Mouse (Mus musculus): ENCODE measurements around the gene Etfa. TPM values are rescaled to one million over a fixed set of nuclear protein-coding genes. Genes with fewer than 3 reads are reported as not detected.

Gene Etfa
- total and polyA plus RNA-seq, 2 experiments from 2014 or later: 94.5 to 929 TPM

DNA sequence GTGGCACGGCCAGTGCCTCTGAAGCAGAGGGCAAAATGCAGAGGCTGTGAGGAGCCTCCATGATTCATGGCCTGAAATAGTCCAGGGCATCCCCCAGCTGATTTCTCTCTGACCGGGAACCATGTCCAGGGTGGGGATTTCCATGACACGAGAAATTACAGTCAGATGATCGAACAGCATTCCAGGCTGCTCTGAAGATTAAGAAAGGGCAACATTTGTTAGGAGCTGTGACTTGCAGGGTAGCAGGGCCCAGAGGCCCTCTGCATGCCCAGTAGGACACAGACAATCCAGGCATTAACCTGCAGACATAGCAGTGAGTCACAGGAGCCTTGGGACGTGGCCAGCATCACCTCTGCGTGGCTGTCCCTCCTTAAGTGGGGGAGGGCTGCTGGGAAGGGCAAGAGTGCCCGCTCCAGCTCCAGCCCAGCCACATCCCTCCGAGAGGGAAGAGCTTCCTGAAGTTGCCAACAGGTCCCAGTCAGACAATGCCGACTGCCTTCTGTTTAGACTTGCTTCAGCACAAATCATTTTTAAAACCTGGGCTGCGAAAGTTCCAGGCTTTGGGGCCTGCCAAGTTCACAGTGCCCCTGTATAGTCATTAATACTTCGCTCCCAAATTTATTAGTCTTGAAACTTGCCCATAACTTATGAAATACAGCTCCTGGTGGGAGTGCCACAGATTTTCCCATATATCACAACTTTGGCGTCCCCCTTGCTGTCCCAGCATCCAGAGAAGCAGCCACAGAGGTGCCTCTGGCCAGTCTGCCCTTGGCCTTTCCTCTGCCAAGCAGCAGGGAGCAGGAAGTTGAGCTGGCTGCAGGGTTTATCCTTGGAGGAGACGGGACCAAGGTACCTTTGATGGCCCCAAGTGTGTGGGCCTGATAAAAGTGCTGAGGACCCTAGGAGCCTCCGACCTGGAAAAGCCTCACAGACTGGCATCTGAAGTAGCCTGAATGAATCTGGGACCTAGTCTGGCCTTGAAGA, 79.4 kb downstream of the Etfa start:
- DNase-seq (ENCODE audit: low spot score): no peak
- Histone ChIP-seq H3K9me3 (replicated peaks; ENCODE audit: control insufficient read depth, low read length) (no peaks in the 10 kb centered on the region), H3K4me1 (ENCODE audit: control insufficient read depth, insufficient read depth) (no peaks in the 10 kb centered on the region), H3K9ac (replicated peaks; ENCODE audit: low read depth, low read length) (no peak overlapping the region), H3K36me3 (replicated peaks; ENCODE audit: control insufficient read depth, insufficient read depth, low read length) (no peaks in the 10 kb centered on the region), H3K4me3 (ENCODE audit: low read depth, low read length) (no peak overlapping the region), H3K4me2 (ENCODE audit: low read depth, low read length) (no peak overlapping the region), H3K27ac (ENCODE audit: low read depth) (no peak overlapping the region), H3K27me3 (ENCODE audit: control insufficient read depth, insufficient read depth, low read length) (peaks cover 12% of the 10 kb centered on the region; the same call in 1 of the 2 replicates)
- no peak for TF ChIP-seq CTCF (IDR thresholded peaks at IDR 0.05; ENCODE audit: low read depth)
- TF ChIP-seq EP300 (IDR thresholded peaks at IDR 0.05; ENCODE audit: low read depth): no peak
- no peak for ATAC-seq (ENCODE audit: insufficient read depth, low read depth)
- 55% methylated on average over 14 of the region's 14 CpGs for whole genome bisulfite sequencing

DNA sequence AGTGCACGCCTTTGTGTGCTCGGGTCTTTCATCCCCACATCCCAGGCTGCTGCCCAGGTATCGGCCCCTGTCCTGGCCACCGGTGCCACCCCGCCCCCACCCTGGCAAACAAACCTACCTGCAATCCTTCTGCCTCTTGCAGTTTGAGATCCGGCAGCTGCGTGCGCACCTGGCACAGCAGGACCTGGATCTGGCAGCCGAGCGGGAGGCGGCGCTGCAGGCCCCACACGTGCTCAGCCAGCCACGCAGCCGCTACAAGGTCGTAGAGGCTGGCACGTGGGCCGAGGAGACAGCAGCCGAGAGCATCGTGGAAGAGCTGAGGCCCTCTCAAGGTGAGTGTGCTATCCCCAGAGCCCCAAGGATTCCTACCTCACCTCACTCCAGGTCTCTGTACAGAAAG, 81.9 kb downstream of the Etfa start:
- Histone ChIP-seq H3K27me3 (ENCODE audit: control insufficient read depth, insufficient read depth, low read length) (peaks cover 12% of the 10 kb centered on the region; the same call in 1 of the 2 replicates), H3K4me2 (ENCODE audit: low read depth, low read length) (no peak overlapping the region; the same call in 1 of the 2 replicates), H3K9ac (replicated peaks; ENCODE audit: low read depth, low read length) (no peak overlapping the region), H3K4me1 (ENCODE audit: control insufficient read depth, insufficient read depth) (no peaks in the 10 kb centered on the region), H3K4me3 (ENCODE audit: low read depth, low read length) (no peak overlapping the region), H3K27ac (ENCODE audit: low read depth) (no peak overlapping the region), H3K36me3 (replicated peaks; ENCODE audit: control insufficient read depth, insufficient read depth, low read length) (no peaks in the 10 kb centered on the region), H3K9me3 (replicated peaks; ENCODE audit: control insufficient read depth, low read length) (no peaks in the 10 kb centered on the region)
- no peak for ATAC-seq (ENCODE audit: insufficient read depth, low read depth)
- TF ChIP-seq EP300 (IDR thresholded peaks at IDR 0.05; ENCODE audit: low read depth) (no peak), CTCF (IDR thresholded peaks at IDR 0.05; ENCODE audit: low read depth) (no peak)
- peak; percentile 17 for DNase-seq (ENCODE audit: low spot score)
- WGBS: 14% methylated on average over 20 of the region's 20 CpGs

DNA sequence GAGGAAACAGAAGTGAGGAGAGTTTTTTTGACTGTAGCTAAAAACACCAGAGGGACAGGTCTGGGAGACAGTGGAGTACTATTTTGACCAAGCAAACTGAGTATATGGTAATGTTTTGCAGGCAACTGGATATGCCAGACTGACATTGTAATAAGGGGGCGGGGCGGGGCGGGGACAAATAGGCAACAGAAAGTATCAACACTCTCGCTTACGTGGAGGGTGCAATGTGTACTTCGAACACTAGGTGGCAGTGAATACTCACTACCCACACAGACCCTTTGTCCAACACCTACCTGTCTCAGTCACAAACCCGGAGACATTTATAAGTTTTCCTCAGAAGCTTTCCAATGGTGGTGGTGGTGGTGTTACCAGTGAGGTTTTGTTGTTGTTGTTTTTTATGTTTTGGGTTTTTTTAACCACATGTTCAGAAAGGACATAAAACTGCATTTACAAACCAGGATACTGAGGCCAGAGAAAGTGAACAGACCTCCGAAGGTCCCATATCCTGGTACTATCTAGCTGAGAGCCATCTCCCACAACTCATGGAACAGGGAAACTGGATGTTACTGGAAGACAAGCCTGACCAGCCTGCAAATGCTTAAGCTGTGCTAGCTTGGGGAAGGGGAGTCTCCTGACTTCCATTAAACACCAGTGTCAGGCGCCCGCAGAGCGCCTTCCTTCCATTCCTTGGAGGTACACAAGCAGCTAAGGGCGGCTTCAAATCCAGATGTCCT, 82.6 kb downstream of the Etfa start:
- Histone ChIP-seq H3K4me2 (ENCODE audit: low read depth, low read length) (no peak overlapping the region), H3K27ac (ENCODE audit: low read depth) (no peak overlapping the region), H3K9me3 (replicated peaks; ENCODE audit: control insufficient read depth, low read length) (no peaks in the 10 kb centered on the region), H3K36me3 (replicated peaks; ENCODE audit: control insufficient read depth, insufficient read depth, low read length) (no peaks in the 10 kb centered on the region), H3K4me1 (ENCODE audit: control insufficient read depth, insufficient read depth) (no peaks in the 10 kb centered on the region), H3K27me3 (ENCODE audit: control insufficient read depth, insufficient read depth, low read length) (peaks cover 12% of the 10 kb centered on the region; the same call in 1 of the 2 replicates), H3K4me3 (ENCODE audit: low read depth, low read length) (no peak overlapping the region), H3K9ac (replicated peaks; ENCODE audit: low read depth, low read length) (no peak overlapping the region)
- TF ChIP-seq EP300 (IDR thresholded peaks at IDR 0.05; ENCODE audit: low read depth) (no peak), CTCF (IDR thresholded peaks at IDR 0.05; ENCODE audit: low read depth) (peak; percentile 87)
- ATAC-seq (ENCODE audit: insufficient read depth, low read depth): peak; percentile 59
- 30% methylated on average over 12 of the region's 12 CpGs for WGBS
- peak; percentile 43 for DNase-seq (ENCODE audit: low spot score)

DNA sequence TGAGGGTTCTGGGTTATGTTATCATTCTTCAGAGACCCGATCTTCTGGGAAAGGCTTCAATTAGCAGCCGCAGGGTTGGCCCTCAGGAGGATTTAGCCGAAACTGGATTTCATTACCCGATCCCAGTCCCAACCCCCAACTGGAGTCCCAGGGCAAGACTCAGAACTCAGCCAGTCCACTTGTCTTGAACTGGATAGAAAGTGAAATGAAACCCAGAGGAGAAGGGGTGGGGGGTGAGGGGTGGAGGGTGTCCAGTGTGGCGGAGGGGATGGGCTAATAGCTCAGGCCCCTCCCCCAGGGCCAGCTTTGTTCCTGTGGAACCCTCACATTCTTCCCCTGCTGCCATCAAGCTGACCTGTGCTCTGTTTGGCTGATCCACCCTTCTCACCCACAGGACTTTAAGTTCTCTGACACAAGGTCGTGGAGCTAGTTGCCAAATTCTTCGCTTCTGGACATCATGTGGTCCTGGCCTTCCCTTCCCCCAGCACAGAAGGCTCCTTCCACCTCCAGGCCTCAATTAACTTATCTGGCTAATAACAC, 86.7 kb downstream of the Etfa start:
- DNase-seq (ENCODE audit: low spot score) (no peak), ATAC-seq (ENCODE audit: insufficient read depth, low read depth) (no peak)
- WGBS: 55% methylated on average over 7 of the region's 7 CpGs
- peaks cover 4% of the 10 kb centered on the region; the same call in 1 of the 2 replicates for H3K27me3 ChIP-seq (ENCODE audit: control insufficient read depth, insufficient read depth, low read length)
- TF ChIP-seq CTCF (IDR thresholded peaks at IDR 0.05; ENCODE audit: low read depth): no peak
- no peak for TF ChIP-seq EP300 (IDR thresholded peaks at IDR 0.05; ENCODE audit: low read depth)
- no peak overlapping the region for H3K4me3 ChIP-seq (ENCODE audit: low read depth, low read length)
- no peak overlapping the region for H3K27ac ChIP-seq (ENCODE audit: low read depth)
- no peaks in the 10 kb centered on the region; the same call in 1 of the 2 replicates for H3K9me3 ChIP-seq (replicated peaks; ENCODE audit: control insufficient read depth, low read length)
- no peak overlapping the region for H3K4me2 ChIP-seq (ENCODE audit: low read depth, low read length)
- H3K4me1 ChIP-seq (ENCODE audit: control insufficient read depth, insufficient read depth): no peaks in the 10 kb centered on the region
- no peak overlapping the region for H3K9ac ChIP-seq (replicated peaks; ENCODE audit: low read depth, low read length)
- H3K36me3 ChIP-seq (replicated peaks; ENCODE audit: control insufficient read depth, insufficient read depth, low read length): no peaks in the 10 kb centered on the region

Measured in heart, postnatal 0 days (tissue).